Mouse (Mus musculus) lung, postnatal 0 days (tissue): Measurements from ENCODE around the gene Scfd2.

Experiments used
- CTCF ChIP-seq: IDR thresholded peaks from 2 replicates; pipeline ENCODE4 v1.5.1; 2016; ENCODE audit warnings: antibody characterized with exemption, mild to moderate bottlenecking
- EP300 ChIP-seq: IDR thresholded peaks from 2 replicates; pipeline ENCODE4 v1.6.1; 2016; ENCODE audit warnings: antibody characterized with exemption, mild to moderate bottlenecking, control low read depth

DNA sequence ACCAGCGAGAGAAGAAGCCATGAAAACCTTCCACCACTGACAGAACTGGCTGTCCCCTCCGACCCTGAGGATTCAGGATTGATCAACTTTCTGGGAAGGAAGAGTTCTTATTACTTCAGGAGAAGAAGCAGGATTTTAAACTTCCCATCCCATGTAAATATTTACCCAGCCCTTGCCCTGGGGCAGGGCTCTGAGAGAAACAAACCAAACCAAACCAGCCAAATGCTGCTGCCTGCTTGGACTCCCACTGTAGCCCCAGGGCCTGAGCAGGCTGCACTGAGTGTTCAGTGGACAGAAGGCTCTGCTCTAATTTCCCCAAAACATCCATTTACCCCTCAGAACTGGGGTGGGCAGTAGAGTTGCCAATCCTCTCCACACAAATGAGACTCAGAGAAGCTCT is 280.6 kb downstream of the Scfd2 start:
- no peak for TF ChIP-seq CTCF
- no peak for TF ChIP-seq EP300
